Mouse (Mus musculus): ENCODE data around the gene Nostrin. TPM values are rescaled to one million over a fixed set of nuclear protein-coding genes. Genes with fewer than 3 reads are reported as not detected.

Gene Nostrin
- polyA plus RNA-seq, 1 experiment from 2014 or later = 1.2 TPM

GRCm38 (mm10) chr2:69112609-69113008 lies 23.0 kb upstream of the Nostrin start:
- no peak for ATAC-seq (replicated peaks)
- WGBS = 87% methylated on average over 5 of the region's 5 CpGs

GRCm38 (mm10) chr2:69113829-69114547 lies 21.6 kb upstream of the Nostrin start:
- Histone ChIP-seq H3K9ac (replicated peaks) (no peak overlapping the region), H3K4me1 (peaks cover 13% of the 10 kb centered on the region; the same call in 1 of the 2 replicates), H3K27ac (replicated peaks) (peak overlapping the region; percentile 49; the same call in 1 of the 2 replicates), H3K36me3 (peaks cover 6% of the 10 kb centered on the region; the same call in 1 of the 2 replicates), H3K27me3 (no peaks in the 10 kb centered on the region), H3K4me3 (no peak overlapping the region), H3K4me2 (replicated peaks) (no peak overlapping the region), H3K9me3 (no peaks in the 10 kb centered on the region)
- peak; percentile 24; the same call in 1 of the 2 replicates for ATAC-seq (replicated peaks)
- WGBS = 51% methylated on average over 10 of the region's 10 CpGs

More at GRCm38 (mm10) chr2:69112609-69113008, 23.0 kb upstream of the Nostrin start:
- H3K36me3 ChIP-seq = peaks cover 6% of the 10 kb centered on the region; the same call in 1 of the 2 replicates
- no peaks in the 10 kb centered on the region for H3K9me3 ChIP-seq
- H3K4me2 ChIP-seq (replicated peaks) = no peak overlapping the region
- H3K27me3 ChIP-seq = no peaks in the 10 kb centered on the region
- no peak overlapping the region for H3K27ac ChIP-seq (replicated peaks)
- H3K4me1 ChIP-seq = peaks cover 13% of the 10 kb centered on the region; the same call in 1 of the 2 replicates
- no peak overlapping the region for H3K4me3 ChIP-seq
- no peak overlapping the region for H3K9ac ChIP-seq (replicated peaks)

DNA sequence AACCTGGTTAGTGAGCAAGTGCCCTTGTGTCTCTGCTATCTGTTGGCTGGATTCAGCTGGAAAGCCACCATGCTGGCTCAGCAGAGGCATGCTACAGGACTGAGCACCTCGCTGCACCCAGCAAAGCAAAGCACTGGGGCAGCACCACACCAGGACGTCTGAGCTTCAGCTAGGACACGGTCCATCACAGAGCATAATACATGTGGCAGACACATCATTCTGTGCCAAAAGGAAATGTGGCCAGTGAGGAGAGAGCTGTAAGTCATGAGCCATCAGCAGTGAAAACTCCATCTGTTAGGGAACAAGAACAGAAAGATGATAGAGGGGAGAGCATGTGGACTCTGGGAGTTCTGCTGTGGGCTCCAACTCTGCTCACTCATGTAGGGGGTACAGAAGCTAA lies 19.7 kb upstream of the Nostrin start:
- Histone ChIP-seq H3K4me1 (peaks cover 9% of the 10 kb centered on the region; the same call in 1 of the 2 replicates), H3K9me3 (no peaks in the 10 kb centered on the region), H3K4me3 (no peak overlapping the region), H3K27me3 (no peaks in the 10 kb centered on the region), H3K36me3 (peaks cover 6% of the 10 kb centered on the region; the same call in 1 of the 2 replicates), H3K9ac (replicated peaks) (no peak overlapping the region), H3K27ac (replicated peaks) (no peak overlapping the region), H3K4me2 (replicated peaks) (no peak overlapping the region)
- 71% methylated on average over 3 of the region's 3 CpGs for WGBS
- peak; percentile 43; the same call in 1 of the 2 replicates for ATAC-seq (replicated peaks)

GRCm38 (mm10) chr2:69116767-69117166 lies 18.8 kb upstream of the Nostrin start:
- Histone ChIP-seq H3K27ac (replicated peaks) (no peak overlapping the region; the same call in 1 of the 2 replicates), H3K4me1 (peaks cover 9% of the 10 kb centered on the region; the same call in 1 of the 2 replicates), H3K27me3 (no peaks in the 10 kb centered on the region), H3K4me2 (replicated peaks) (no peak overlapping the region), H3K36me3 (peaks cover 6% of the 10 kb centered on the region; the same call in 1 of the 2 replicates), H3K9ac (replicated peaks) (no peak overlapping the region), H3K4me3 (no peak overlapping the region), H3K9me3 (no peaks in the 10 kb centered on the region)
- 57% methylated on average over 4 of the region's 4 CpGs for WGBS
- ATAC-seq (replicated peaks) = peak; percentile 51; the same call in 1 of the 2 replicates

DNA sequence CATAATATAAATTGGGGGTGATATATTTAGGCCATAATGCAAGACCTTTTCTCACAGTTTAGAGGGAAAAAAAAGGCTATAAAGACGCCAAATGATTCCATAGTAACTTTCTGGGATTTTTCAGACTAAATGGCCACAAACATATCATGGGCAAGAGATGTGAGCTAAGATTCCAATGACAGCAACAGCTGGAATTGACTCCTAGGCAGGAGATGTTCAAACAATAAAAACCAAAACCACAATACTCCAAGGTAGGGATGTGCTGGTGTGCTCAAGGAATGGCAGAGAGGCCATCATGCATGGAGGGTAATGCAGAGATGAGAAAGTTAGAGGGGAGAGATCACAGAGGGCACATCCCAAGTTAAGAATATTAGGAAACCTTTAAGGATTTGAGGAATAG lies 16.6 kb upstream of the Nostrin start:
- Histone ChIP-seq H3K4me1 (peaks cover 2% of the 10 kb centered on the region; the same call in 1 of the 2 replicates), H3K27me3 (no peaks in the 10 kb centered on the region), H3K36me3 (peaks cover 6% of the 10 kb centered on the region; the same call in 1 of the 2 replicates), H3K4me2 (replicated peaks) (no peak overlapping the region), H3K9ac (replicated peaks) (no peak overlapping the region), H3K9me3 (no peaks in the 10 kb centered on the region), H3K4me3 (no peak overlapping the region), H3K27ac (replicated peaks) (no peak overlapping the region)
- no peak for ATAC-seq (replicated peaks)
- 88% methylated on average over 1 of the region's 1 CpGs for WGBS

- 70% methylated on average over 2 of the region's 2 CpGs for WGBS
These were observed 15.9 kb upstream of the Nostrin start for GRCm38 (mm10) chr2:69119718-69120117.

DNA sequence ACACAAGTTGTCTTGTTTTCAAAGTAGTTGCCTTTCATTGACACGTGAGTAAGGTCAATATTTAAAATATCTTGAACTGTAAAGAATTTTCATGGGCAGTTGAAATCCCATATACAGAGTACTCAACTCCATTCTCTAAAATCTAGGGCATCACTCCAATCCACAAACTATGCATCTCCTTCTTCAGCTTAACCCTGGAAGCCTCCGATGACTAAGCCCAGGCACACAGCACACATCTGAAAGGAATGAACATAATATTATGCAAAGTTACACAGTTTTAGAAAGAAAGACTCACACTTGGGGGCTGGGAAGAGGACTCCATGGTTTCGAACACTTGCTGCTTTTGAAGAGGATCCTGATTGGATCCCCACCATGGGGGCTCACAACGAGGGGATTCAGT lies 13.9 kb upstream of the Nostrin start:
- H3K9ac ChIP-seq (replicated peaks) = no peak overlapping the region
- peaks cover 5% of the 10 kb centered on the region; the same call in 1 of the 2 replicates for H3K4me1 ChIP-seq
- H3K4me3 ChIP-seq = no peak overlapping the region
- H3K36me3 ChIP-seq = no peaks in the 10 kb centered on the region
- no peak overlapping the region for H3K27ac ChIP-seq (replicated peaks)
- H3K9me3 ChIP-seq = no peaks in the 10 kb centered on the region
- WGBS = 83% methylated on average over 4 of the region's 4 CpGs
- no peak overlapping the region for H3K4me2 ChIP-seq (replicated peaks)
- H3K27me3 ChIP-seq = no peaks in the 10 kb centered on the region
- ATAC-seq (replicated peaks) = no peak

More at GRCm38 (mm10) chr2:69119718-69120117, 15.9 kb upstream of the Nostrin start:
- no peaks in the 10 kb centered on the region for H3K27me3 ChIP-seq
- ATAC-seq (replicated peaks) = no peak
- no peak overlapping the region for H3K9ac ChIP-seq (replicated peaks)
- no peak overlapping the region for H3K4me3 ChIP-seq
- H3K9me3 ChIP-seq = no peaks in the 10 kb centered on the region
- H3K27ac ChIP-seq (replicated peaks) = no peak overlapping the region
- no peak overlapping the region for H3K4me2 ChIP-seq (replicated peaks)
- peaks cover 6% of the 10 kb centered on the region; the same call in 1 of the 2 replicates for H3K36me3 ChIP-seq
- H3K4me1 ChIP-seq = no peaks in the 10 kb centered on the region

GRCm38 (mm10) chr2:69125425-69125824 lies 10.2 kb upstream of the Nostrin start:
- H3K4me2 ChIP-seq (replicated peaks) = no peak overlapping the region
- 36% methylated on average over 3 of the region's 3 CpGs for WGBS

DNA sequence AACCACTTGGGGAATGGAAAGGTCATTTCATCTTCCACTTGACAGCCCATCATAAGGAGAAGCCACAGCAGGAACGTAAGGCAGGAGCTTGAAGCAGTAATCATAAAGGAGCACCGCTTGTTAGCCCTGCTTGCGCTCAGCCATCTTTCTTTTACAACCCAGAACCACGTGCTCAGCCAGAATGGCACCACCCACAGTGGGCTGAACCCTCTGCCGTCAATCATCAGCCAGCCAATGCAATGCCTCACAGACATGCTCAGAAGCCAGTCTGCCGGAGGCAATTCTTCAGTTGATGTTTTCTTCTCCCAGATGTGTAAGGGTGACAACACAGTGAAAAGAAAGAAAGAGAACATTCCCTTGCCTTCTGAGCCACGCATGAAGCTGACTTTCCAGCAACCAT lies 7.3 kb upstream of the Nostrin start:
- H3K27me3 ChIP-seq = no peaks in the 10 kb centered on the region
- peaks cover 5% of the 10 kb centered on the region; the same call in 1 of the 2 replicates for H3K4me1 ChIP-seq
- 85% methylated on average over 7 of the region's 7 CpGs for WGBS
- no peak overlapping the region for H3K9ac ChIP-seq (replicated peaks)
- H3K4me2 ChIP-seq (replicated peaks) = no peak overlapping the region
- no peak for ATAC-seq (replicated peaks)
- no peak overlapping the region for H3K4me3 ChIP-seq
- H3K27ac ChIP-seq (replicated peaks) = no peak overlapping the region
- no peaks in the 10 kb centered on the region for H3K36me3 ChIP-seq
- no peaks in the 10 kb centered on the region for H3K9me3 ChIP-seq

More at GRCm38 (mm10) chr2:69125425-69125824, 10.2 kb upstream of the Nostrin start:
- Histone ChIP-seq H3K36me3 (no peaks in the 10 kb centered on the region), H3K27me3 (no peaks in the 10 kb centered on the region), H3K27ac (replicated peaks) (no peak overlapping the region), H3K9ac (replicated peaks) (no peak overlapping the region), H3K4me1 (peaks cover 5% of the 10 kb centered on the region; the same call in 1 of the 2 replicates), H3K4me3 (no peak overlapping the region), H3K9me3 (no peaks in the 10 kb centered on the region)
- peak; percentile 69 for ATAC-seq (replicated peaks)

DNA sequence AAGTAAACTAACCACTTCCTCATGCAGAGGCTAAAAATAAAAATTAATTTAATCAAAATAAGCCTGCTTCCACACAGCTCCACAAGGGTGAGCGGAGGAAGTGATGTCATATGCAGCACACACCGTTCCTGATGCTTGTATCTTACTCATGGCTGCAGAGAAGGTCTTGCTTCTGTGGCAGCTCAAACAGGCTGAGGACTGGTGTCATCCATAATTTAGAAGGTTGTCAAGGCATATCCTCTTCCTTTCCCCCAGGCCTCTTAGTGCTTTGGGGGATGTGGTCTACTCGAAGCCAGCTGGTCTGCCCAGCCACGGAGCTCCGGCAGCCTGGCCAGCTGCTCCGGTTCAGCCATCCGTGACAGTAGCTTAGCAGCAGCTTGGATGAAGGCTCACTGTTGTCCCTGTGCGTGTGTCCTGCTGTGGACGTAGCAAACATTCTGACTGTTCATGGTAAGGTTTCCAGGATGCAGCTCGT lies 6.6 kb upstream of the Nostrin start:
- H3K27me3 ChIP-seq = no peaks in the 10 kb centered on the region
- peak; percentile 37; the same call in 1 of the 2 replicates for ATAC-seq (replicated peaks)
- 40% methylated on average over 10 of the region's 10 CpGs for WGBS
- H3K4me1 ChIP-seq = peaks cover 5% of the 10 kb centered on the region; the same call in 1 of the 2 replicates
- no peak overlapping the region for H3K4me2 ChIP-seq (replicated peaks)
- H3K36me3 ChIP-seq = no peaks in the 10 kb centered on the region
- no peak overlapping the region for H3K27ac ChIP-seq (replicated peaks)
- H3K4me3 ChIP-seq = no peak overlapping the region
- H3K9me3 ChIP-seq = no peaks in the 10 kb centered on the region
- no peak overlapping the region for H3K9ac ChIP-seq (replicated peaks)

DNA sequence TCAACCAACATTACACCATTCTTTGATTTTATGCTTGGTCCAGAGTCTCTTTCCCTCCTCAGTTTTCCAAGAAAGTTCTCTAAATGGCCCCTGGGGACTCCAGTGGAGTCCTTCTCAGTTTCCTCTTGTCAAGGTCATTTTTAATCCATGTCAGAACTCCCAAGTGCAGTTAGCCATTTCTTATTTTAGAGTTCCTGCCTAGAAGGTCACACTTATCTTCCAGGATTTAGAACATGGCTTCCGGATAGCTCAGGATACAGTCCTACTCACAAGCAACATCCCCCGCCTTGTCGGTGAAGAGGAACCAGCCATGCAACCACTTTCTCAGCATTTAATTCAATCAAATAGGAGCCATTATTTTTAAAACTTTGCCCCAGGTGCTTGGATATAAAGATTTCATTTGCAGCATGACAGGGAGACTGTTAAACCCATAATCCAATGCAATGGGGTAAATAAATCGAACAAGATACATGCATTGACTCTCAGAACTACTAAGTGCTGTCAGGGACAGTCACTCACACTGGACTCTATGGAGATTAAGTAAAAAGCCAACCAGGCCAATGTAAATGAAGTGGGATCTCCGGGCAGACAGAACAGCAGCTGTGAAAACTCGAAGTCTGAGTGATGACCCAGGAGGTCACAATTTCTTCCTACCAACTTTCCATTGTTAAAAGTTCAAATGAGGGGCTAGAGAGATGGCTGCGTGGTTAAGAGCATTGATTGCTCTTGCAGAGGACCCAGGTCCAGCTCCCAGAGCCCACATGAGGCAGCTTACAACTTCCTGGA lies 6.0 kb upstream of the Nostrin start:
- Histone ChIP-seq H3K36me3 (no peaks in the 10 kb centered on the region), H3K27ac (replicated peaks) (no peak overlapping the region), H3K27me3 (no peaks in the 10 kb centered on the region), H3K9me3 (no peaks in the 10 kb centered on the region), H3K4me1 (peaks cover 5% of the 10 kb centered on the region; the same call in 1 of the 2 replicates), H3K9ac (replicated peaks) (no peak overlapping the region), H3K4me2 (replicated peaks) (no peak overlapping the region), H3K4me3 (no peak overlapping the region)
- 79% methylated on average over 7 of the region's 7 CpGs for WGBS
- no peak for ATAC-seq (replicated peaks)

DNA sequence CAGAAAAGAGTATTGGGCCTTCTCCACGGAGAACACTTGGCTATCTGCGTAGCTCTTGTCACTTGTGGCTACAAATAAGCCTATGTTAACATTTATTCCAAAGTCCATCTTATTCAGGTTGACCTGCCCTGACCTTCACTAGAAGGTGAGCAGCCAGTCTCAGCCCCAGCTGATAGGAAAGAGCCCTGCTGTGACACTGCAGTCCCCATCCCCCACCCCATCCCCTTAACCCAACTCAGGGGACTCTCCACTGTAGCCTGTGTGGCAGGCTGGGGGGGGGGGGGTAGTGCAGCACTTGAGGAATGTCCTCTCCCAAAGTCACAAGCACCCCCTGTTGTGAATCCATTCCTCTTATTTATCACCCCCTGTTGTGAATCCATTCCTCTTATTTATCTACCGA lies 3.6 kb upstream of the Nostrin start:
- no peak for ATAC-seq (replicated peaks)
- no peaks in the 10 kb centered on the region for H3K4me1 ChIP-seq
- H3K36me3 ChIP-seq = no peaks in the 10 kb centered on the region
- 81% methylated on average over 3 of the region's 3 CpGs for WGBS
- H3K9me3 ChIP-seq = no peaks in the 10 kb centered on the region
- no peak overlapping the region for H3K9ac ChIP-seq (replicated peaks)
- H3K4me3 ChIP-seq = no peak overlapping the region
- H3K4me2 ChIP-seq (replicated peaks) = no peak overlapping the region
- no peak overlapping the region for H3K27ac ChIP-seq (replicated peaks)
- no peaks in the 10 kb centered on the region for H3K27me3 ChIP-seq
